ENCODE assay signal across 23 mouse cellular contexts in genomic region chr1:181789952-181790351, GRCm38 (mm10). TPM values are rescaled to one million over a fixed set of nuclear protein-coding genes. Genes with fewer than 3 reads are reported as not detected.
DNase-seq lines count a peak whose midpoint lies in the region; ATAC-seq and TF ChIP-seq lines count a peak whose summit lies in the region.
"Had no signal": no experiment of that assay in that cellular context is flagged by ENCODE, and none has a peak within 500 bp of the region (broad histone marks: within the 10 kb centered on the region; RNA-seq: fewer than 3 reads in every experiment).

No protein-coding gene starts in this region.

- H3K27me3 ChIP-seq in hindbrain, embryonic 12.5 days: no peaks in the 10 kb centered on the region
- no peaks in the 10 kb centered on the region for H3K27me3 ChIP-seq in hindbrain, postnatal 0 days (ENCODE audit: insufficient read depth, low read length)
- H3K27me3 ChIP-seq: forebrain, embryonic 12.5 days; midbrain, embryonic 13.5 days had no signal

- peak; percentile 16 for DNase-seq in adrenal gland, postnatal 14 days
- no peak for DNase-seq in adrenal gland, postnatal 36 days
- no peak for DNase-seq in hindbrain, postnatal 0 days (ENCODE audit: low spot score)
- DNase-seq in NIH3T3 (ENCODE audit: low read depth): peak; percentile 43
- DNase-seq in thymus, postnatal 10 days (ENCODE audit: low spot score in 2 of 2): no peak
- DNase-seq in thymus, postnatal 0 days (ENCODE audit: low spot score): no peak
- DNase-seq: cerebellum, adult 9-11 months; gastrocnemius, postnatal 25 days; heart, postnatal 14 days; kidney, postnatal 10 days; layer of hippocampus, postnatal 36 days; lung, adult 18-20 months; thymus, adult 18-20 months had no signal

- H3K4me2 ChIP-seq in hindbrain, embryonic 12.5 days (replicated peaks): no peak overlapping the region
- H3K4me2 ChIP-seq in hindbrain, postnatal 0 days (ENCODE audit: low read depth, low read length): no peak overlapping the region
- H3K4me2 ChIP-seq: forebrain, embryonic 12.5 days; liver, embryonic 11.5 days; midbrain, embryonic 13.5 days had no signal

- H3K36me3 ChIP-seq in hindbrain, embryonic 12.5 days: no peaks in the 10 kb centered on the region
- no peaks in the 10 kb centered on the region for H3K36me3 ChIP-seq in hindbrain, postnatal 0 days (ENCODE audit: insufficient read depth, low read length)
- H3K36me3 ChIP-seq: forebrain, embryonic 12.5 days; midbrain, embryonic 13.5 days had no signal

- no peak for TF ChIP-seq CTCF in hindbrain, postnatal 0 days (IDR thresholded peaks at IDR 0.05; ENCODE audit: low read depth)

- H3K9me3 ChIP-seq in hindbrain, embryonic 12.5 days (replicated peaks): no peaks in the 10 kb centered on the region
- no peaks in the 10 kb centered on the region for H3K9me3 ChIP-seq in hindbrain, postnatal 0 days (ENCODE audit: low read length)
- H3K9me3 ChIP-seq: forebrain, embryonic 12.5 days; midbrain, embryonic 13.5 days had no signal

- no peak overlapping the region for H3K9ac ChIP-seq in hindbrain, embryonic 12.5 days
- H3K9ac ChIP-seq in hindbrain, postnatal 0 days (replicated peaks; ENCODE audit: low read length): no peak overlapping the region
- H3K9ac ChIP-seq: forebrain, embryonic 12.5 days; midbrain, embryonic 13.5 days had no signal

- 58% methylated on average over 6 of the region's 6 CpGs for WGBS in hindbrain, embryonic 12.5 days
- 26% methylated on average over 6 of the region's 6 CpGs for WGBS in hindbrain, postnatal 0 days

- H3K4me3 ChIP-seq in hindbrain, embryonic 12.5 days: no peak overlapping the region
- no peak overlapping the region for H3K4me3 ChIP-seq in hindbrain, postnatal 0 days (ENCODE audit: low read length)
- H3K4me3 ChIP-seq: forebrain, embryonic 12.5 days; layer of hippocampus, adult 2 months; midbrain, embryonic 13.5 days; myocyte had no signal

- H3K4me1 ChIP-seq in hindbrain, embryonic 12.5 days: no peaks in the 10 kb centered on the region; the same call in 1 of the 2 replicates
- 0 out of 2 replicates have a peak, but pooled peaks cover 5% of the 10 kb centered on the region for H3K4me1 ChIP-seq in hindbrain, postnatal 0 days (ENCODE audit: insufficient read depth, low read length)
- H3K4me1 ChIP-seq: forebrain, embryonic 12.5 days; midbrain, embryonic 13.5 days had no signal

- peak overlapping the region; percentile 13; the same call in 1 of the 2 replicates for H3K27ac ChIP-seq in hindbrain, embryonic 12.5 days
- H3K27ac ChIP-seq in hindbrain, postnatal 0 days: no peak overlapping the region
- H3K27ac ChIP-seq: forebrain, embryonic 12.5 days; layer of hippocampus, adult 2 months; midbrain, embryonic 13.5 days had no signal

- no peak for ATAC-seq in hindbrain, embryonic 12.5 days (ENCODE audit: low FRiP score)
- ATAC-seq in hindbrain, postnatal 0 days: no peak
- ATAC-seq in granulocyte monocyte progenitor cell, adult 5-6 weeks (replicated peaks; ENCODE audit: poor library complexity, severe bottlenecking): peak; percentile 67
- ATAC-seq: CD4-positive, CD25-positive, alpha-beta regulatory T cell, adult 4 months; hindbrain, embryonic 16.5 days; intestine, postnatal 0 days; midbrain, embryonic 13.5 days had no signal

RNA-seq across cellular contexts. Expression of gene Lbr, which starts 52.9 kb away (rescaled TPM):
- 33.7 and 42.9 TPM in 2 replicates for total RNA-seq in adrenal gland, postnatal 14 days (2021)
- total RNA-seq in adrenal gland, postnatal 36 days (2021): 10 to 100 TPM; 20.5 to 22.7 TPM
- 95.2 and 98.0 TPM in 2 replicates for polyA plus RNA-seq in hindbrain, embryonic 12.5 days (2016; fragmentation: Nextera tagmentation; extraction: Ambion mirVana)
- total RNA-seq in hindbrain, postnatal 0 days (2014; rRNA removed): 39.8 and 51.3 TPM in 2 replicates
- polyA plus RNA-seq in hindbrain, postnatal 0 days (2015; fragmentation: Nextera tagmentation; extraction: Ambion mirVana): 29.1 and 30.7 TPM in 2 replicates
- total RNA-seq in granulocyte monocyte progenitor cell, adult 5-6 weeks (2014; fragmentation: Nextera tagmentation): 132 and 145 TPM in 2 replicates
- total RNA-seq in granulocyte monocyte progenitor cell, adult 5-6 weeks (2017): 245 and 274 TPM in 2 replicates
- 352 and 361 TPM in 2 replicates for polyA plus RNA-seq in thymus, postnatal 0 days (2015; fragmentation: Nextera tagmentation; extraction: Ambion mirVana)

Comparison
In these comparisons a context has a peak if more than half of its experiments do, and no peak if none do; other contexts are left out.
1. DNase-seq: peak in adrenal gland, postnatal 14 days (single experiment) and NIH3T3 (single experiment); none in adrenal gland, postnatal 36 days (0 of 2), hindbrain, postnatal 0 days (single experiment), thymus, postnatal 10 days (0 of 2) and thymus, postnatal 0 days (single experiment).